Comparison of ENCODE assay signal across 9 mouse cellular contexts in genomic region chr19:46532031-46532688, GRCm38 (mm10). TPM values are rescaled to one million over a fixed set of nuclear protein-coding genes. Genes with fewer than 3 reads are reported as not detected.
DNase-seq lines count a peak whose midpoint lies in the region; ATAC-seq and TF ChIP-seq lines count a peak whose summit lies in the region.
"Had no signal": no experiment of that assay in that cellular context is flagged by ENCODE, and none has a peak within 500 bp of the region (broad histone marks: within the 10 kb centered on the region; RNA-seq: fewer than 3 reads in every experiment).

No protein-coding gene starts in this region.

- no peaks in the 10 kb centered on the region for H3K27me3 ChIP-seq in embryonic facial prominence, embryonic 11.5 days (ENCODE audit: control insufficient read depth, insufficient read depth, low read length)
- no peaks in the 10 kb centered on the region for H3K27me3 ChIP-seq in limb, embryonic 12.5 days
- H3K27me3 ChIP-seq in neural tube, embryonic 13.5 days, result no peaks in the 10 kb centered on the region
- H3K27me3 ChIP-seq: limb, embryonic 15.5 days had no signal

- H3K4me1 ChIP-seq in embryonic facial prominence, embryonic 11.5 days (ENCODE audit: control insufficient read depth, insufficient read depth, low read length), result peaks cover 40% of the 10 kb centered on the region
- peaks cover 69% of the 10 kb centered on the region for H3K4me1 ChIP-seq in limb, embryonic 12.5 days (replicated peaks)
- H3K4me1 ChIP-seq in neural tube, embryonic 13.5 days (replicated peaks), result peaks cover 79% of the 10 kb centered on the region

- ATAC-seq in embryonic facial prominence, embryonic 11.5 days (replicated peaks; ENCODE audit: insufficient number of reproducible peaks, low FRiP score, low TSS enrichment, low read depth), result no peak
- ATAC-seq in limb, embryonic 12.5 days (ENCODE audit: insufficient number of reproducible peaks, insufficient read depth, low FRiP score, low TSS enrichment, low read depth), result no peak
- ATAC-seq in neural tube, embryonic 13.5 days (ENCODE audit: low read depth), result no peak

- no peak overlapping the region; the same call in 1 of the 2 replicates for H3K4me2 ChIP-seq in embryonic facial prominence, embryonic 11.5 days (ENCODE audit: low read depth, low read length)
- H3K4me2 ChIP-seq in limb, embryonic 12.5 days, result no peak overlapping the region
- no peak overlapping the region for H3K4me2 ChIP-seq in neural tube, embryonic 13.5 days
- H3K4me2 ChIP-seq: limb, embryonic 15.5 days had no signal

- H3K9ac ChIP-seq in embryonic facial prominence, embryonic 11.5 days (replicated peaks; ENCODE audit: low read length), result no peak overlapping the region
- H3K9ac ChIP-seq in limb, embryonic 12.5 days (replicated peaks), result 0 out of 2 replicates have a peak overlapping the region, but pooled peaks have one; percentile 31
- peak overlapping the region; percentile 52 for H3K9ac ChIP-seq in neural tube, embryonic 13.5 days
- H3K9ac ChIP-seq: limb, embryonic 15.5 days had no signal

- intact Hi-C loops in left cerebral cortex, adult 2 months (cut with DNase I), result no loop called here
- intact Hi-C loops in gastrocnemius, postnatal 14 days (cut with DNase I; ENCODE audit: low total_unique reads), result no loop called here

- H3K27ac ChIP-seq in left cerebral cortex, adult 2 months, result peak overlapping the region; percentile 2; the same call in 1 of the 2 replicates
- H3K27ac ChIP-seq in embryonic facial prominence, embryonic 11.5 days (replicated peaks; ENCODE audit: low read depth, low read length), result peak overlapping the region; percentile 59
- peak overlapping the region; percentile 50; the same call in 1 of the 2 replicates for H3K27ac ChIP-seq in limb, embryonic 12.5 days
- peak overlapping the region; percentile 78 for H3K27ac ChIP-seq in neural tube, embryonic 13.5 days (replicated peaks)

- no peaks in the 10 kb centered on the region for H3K9me3 ChIP-seq in embryonic facial prominence, embryonic 11.5 days (replicated peaks; ENCODE audit: control insufficient read depth, low read length)
- H3K9me3 ChIP-seq in limb, embryonic 12.5 days, result no peaks in the 10 kb centered on the region
- H3K9me3 ChIP-seq in neural tube, embryonic 13.5 days, result no peaks in the 10 kb centered on the region
- H3K9me3 ChIP-seq: limb, embryonic 15.5 days had no signal

- 13% methylated on average over 10 of the region's 10 CpGs for WGBS in embryonic facial prominence, embryonic 11.5 days
- WGBS in limb, embryonic 12.5 days, result 14% methylated on average over 10 of the region's 10 CpGs
- 12% methylated on average over 10 of the region's 10 CpGs for WGBS in neural tube, embryonic 13.5 days

- no peak for DNase-seq in left cerebral cortex, adult 2 months (ENCODE audit: extremely low spot score in 1 of 2, low spot score in 2 of 2)
- no peak for DNase-seq in left cerebral cortex, adult 9 months (ENCODE audit: low spot score in 2 of 2)
- DNase-seq in embryonic facial prominence, embryonic 11.5 days (ENCODE audit: low spot score), result no peak
- DNase-seq in heart, postnatal 4 days, result peak; percentile 83
- DNase-seq in gastrocnemius, postnatal 14 days, result no peak
- no peak for DNase-seq in natural killer cell, adult 2 months (ENCODE audit: low spot score in 2 of 2)

- no peaks in the 10 kb centered on the region for H3K36me3 ChIP-seq in embryonic facial prominence, embryonic 11.5 days (replicated peaks; ENCODE audit: control insufficient read depth, insufficient read depth, low read depth, low read length)
- peaks cover 20% of the 10 kb centered on the region for H3K36me3 ChIP-seq in limb, embryonic 12.5 days
- peaks cover 10% of the 10 kb centered on the region for H3K36me3 ChIP-seq in neural tube, embryonic 13.5 days

- no peak for TF ChIP-seq CTCF in left cerebral cortex, adult 2 months (IDR thresholded peaks at IDR 0.05)

- no peak overlapping the region for H3K4me3 ChIP-seq in left cerebral cortex, adult 2 months
- H3K4me3 ChIP-seq in embryonic facial prominence, embryonic 11.5 days (ENCODE audit: low read depth, low read length), result no peak overlapping the region
- no peak overlapping the region for H3K4me3 ChIP-seq in limb, embryonic 12.5 days (replicated peaks)
- no peak overlapping the region for H3K4me3 ChIP-seq in neural tube, embryonic 13.5 days
- H3K4me3 ChIP-seq: limb, embryonic 15.5 days had no signal

RNA-seq across cellular contexts. Expression of gene Trim8, which starts 30.7 kb away (rescaled TPM):
- total RNA-seq in left cerebral cortex, adult 2 months (2021), result 100 to 1,000 TPM; 114 to 121 TPM
- polyA plus RNA-seq in embryonic facial prominence, embryonic 11.5 days (2014; fragmentation: Nextera tagmentation; extraction: Ambion mirVana), result 17.8 and 18.6 TPM in 2 replicates
- 10 to 100 TPM; 50.1 to 53.8 TPM for total RNA-seq in heart, postnatal 4 days (2021)
- 17.3 and 21.5 TPM in 2 replicates for polyA plus RNA-seq in limb, embryonic 12.5 days (2016; fragmentation: Nextera tagmentation; extraction: Ambion mirVana)
- 26.5 and 30.4 TPM in 2 replicates for polyA plus RNA-seq in neural tube, embryonic 13.5 days (2015; fragmentation: Nextera tagmentation; extraction: Ambion mirVana)
- total RNA-seq in gastrocnemius, postnatal 14 days (2021), result 10 to 100 TPM; 20.1 to 23.1 TPM

RNA-seq across cellular contexts. Expression of gene Arl3, which starts 40.8 kb away (rescaled TPM):
- total RNA-seq in left cerebral cortex, adult 2 months (2021), result 100 to 1,000 TPM; 120 to 129 TPM
- 122 and 130 TPM in 2 replicates for polyA plus RNA-seq in embryonic facial prominence, embryonic 11.5 days (2014; fragmentation: Nextera tagmentation; extraction: Ambion mirVana)
- 10 to 100 TPM; 29.6 to 31.1 TPM for total RNA-seq in heart, postnatal 4 days (2021)
- 167 and 173 TPM in 2 replicates for polyA plus RNA-seq in limb, embryonic 12.5 days (2016; fragmentation: Nextera tagmentation; extraction: Ambion mirVana)
- polyA plus RNA-seq in neural tube, embryonic 13.5 days (2015; fragmentation: Nextera tagmentation; extraction: Ambion mirVana), result 208 and 217 TPM in 2 replicates
- 10 to 100 TPM; 47.1 to 56.5 TPM for total RNA-seq in gastrocnemius, postnatal 14 days (2021)

RNA-seq across cellular contexts. Expression of gene Sfxn2, which starts 41.0 kb away (rescaled TPM):
- total RNA-seq in left cerebral cortex, adult 2 months (2021), result 1 to 10 TPM; 4.6 to 7.4 TPM
- 13.6 and 14.7 TPM in 2 replicates for polyA plus RNA-seq in embryonic facial prominence, embryonic 11.5 days (2014; fragmentation: Nextera tagmentation; extraction: Ambion mirVana)
- 1 to 10 TPM; 4.6 to 6.4 TPM for total RNA-seq in heart, postnatal 4 days (2021)
- 18.3 and 25.2 TPM in 2 replicates for polyA plus RNA-seq in limb, embryonic 12.5 days (2016; fragmentation: Nextera tagmentation; extraction: Ambion mirVana)
- polyA plus RNA-seq in neural tube, embryonic 13.5 days (2015; fragmentation: Nextera tagmentation; extraction: Ambion mirVana), result 10.6 and 12.9 TPM in 2 replicates
- total RNA-seq in gastrocnemius, postnatal 14 days (2021), result 1 to 10 TPM; 2.8 to 3.4 TPM

Comparison
In these comparisons a context has a peak if more than half of its experiments do, and no peak if none do; other contexts are left out.
1. H3K27ac ChIP-seq: peak in every context shown above with its lines; median percentile 78 in neural tube, embryonic 13.5 days; 59 in embryonic facial prominence, embryonic 11.5 days; 50 in limb, embryonic 12.5 days; 2 in left cerebral cortex, adult 2 months.